Mouse (Mus musculus) adrenal gland, adult 18-20 months (tissue): ENCODE results near the gene Zfp362. TPM values are rescaled to one million over a fixed set of nuclear protein-coding genes. Genes with fewer than 3 reads are reported as not detected.

Source experiments
- DNase-seq, 2 experiments: peaks; one replicate each; pipeline ENCODE4 v3.0.0; 2021 to 2022; ENCODE audit warnings: low spot score in 2 of 2
- total RNA-seq, 2 experiments: library from RNA; stranded (reverse); gene quantifications; 1 replicate in 1 of 2; 2 replicates in 1 of 2; pipeline ENCODE4 v1.2.3; 2021

The Zfp362 gene
- total RNA-seq, 2 experiments from 2014 or later: 16.0 to 17.5 TPM

- no peak for DNase-seq
Measured at GRCm38 (mm10) chr4:128732794-128733193, 73.1 kb downstream of the Zfp362 start.

DNA sequence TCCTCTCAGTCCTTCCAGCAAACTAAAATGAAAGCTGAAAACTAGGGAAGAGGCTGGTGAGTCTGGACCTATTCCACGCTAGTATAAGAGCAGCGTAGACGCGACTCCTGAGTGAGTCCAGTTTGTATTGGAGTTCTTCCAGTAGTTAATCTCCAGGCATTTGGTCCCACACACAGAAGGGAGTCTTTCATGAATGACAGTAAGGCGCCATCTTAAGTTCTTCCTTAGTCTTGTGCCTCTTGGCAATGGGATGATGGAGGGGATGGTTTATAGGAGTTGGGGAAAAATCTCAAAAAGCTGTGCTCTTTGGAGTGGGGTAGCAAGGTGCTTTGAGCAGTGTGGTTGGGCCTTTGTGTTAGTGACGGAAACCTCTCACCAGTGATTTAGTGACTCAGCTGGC, 75.6 kb downstream of the Zfp362 start:
- no peak for DNase-seq

- DNase-seq: no peak
Measured at GRCm38 (mm10) chr4:128729709-128730037, 76.2 kb downstream of the Zfp362 start.

DNA sequence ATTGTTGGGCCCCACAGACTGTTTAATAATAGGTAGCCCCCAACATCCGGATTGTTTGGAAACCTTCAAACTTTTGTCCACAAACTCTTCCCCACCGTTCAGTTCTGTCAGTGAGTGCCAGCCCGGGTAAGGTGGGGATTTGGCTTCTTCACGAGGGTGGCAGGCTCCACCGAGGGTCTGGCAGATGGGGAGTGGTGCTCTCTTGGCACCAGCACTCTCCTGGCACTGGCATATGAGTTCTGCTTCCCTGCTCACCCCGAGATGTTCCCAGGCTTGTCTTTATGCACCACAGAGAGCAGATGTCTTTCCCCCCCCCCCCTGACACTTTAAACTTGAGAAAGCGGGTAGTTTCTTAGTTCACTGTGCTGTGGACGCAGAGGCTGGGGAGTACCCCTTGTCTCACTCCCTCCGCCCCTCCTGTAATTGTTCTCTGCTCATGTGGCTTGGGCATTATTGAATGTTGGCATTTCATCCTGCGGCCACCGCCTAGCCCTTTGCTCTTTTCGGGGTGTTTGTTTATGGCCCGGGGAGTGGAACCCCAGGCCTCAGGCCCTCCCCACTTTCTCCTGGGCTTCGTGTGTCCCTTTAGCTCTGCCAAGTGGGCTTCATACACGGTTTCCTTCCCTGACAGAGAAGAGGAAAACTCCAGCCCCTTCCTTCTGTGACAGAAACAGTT, 76.7 kb downstream of the Zfp362 start:
- no peak for DNase-seq

- DNase-seq: no peak
Measured at GRCm38 (mm10) chr4:128728431-128728851, 77.4 kb downstream of the Zfp362 start.

DNA sequence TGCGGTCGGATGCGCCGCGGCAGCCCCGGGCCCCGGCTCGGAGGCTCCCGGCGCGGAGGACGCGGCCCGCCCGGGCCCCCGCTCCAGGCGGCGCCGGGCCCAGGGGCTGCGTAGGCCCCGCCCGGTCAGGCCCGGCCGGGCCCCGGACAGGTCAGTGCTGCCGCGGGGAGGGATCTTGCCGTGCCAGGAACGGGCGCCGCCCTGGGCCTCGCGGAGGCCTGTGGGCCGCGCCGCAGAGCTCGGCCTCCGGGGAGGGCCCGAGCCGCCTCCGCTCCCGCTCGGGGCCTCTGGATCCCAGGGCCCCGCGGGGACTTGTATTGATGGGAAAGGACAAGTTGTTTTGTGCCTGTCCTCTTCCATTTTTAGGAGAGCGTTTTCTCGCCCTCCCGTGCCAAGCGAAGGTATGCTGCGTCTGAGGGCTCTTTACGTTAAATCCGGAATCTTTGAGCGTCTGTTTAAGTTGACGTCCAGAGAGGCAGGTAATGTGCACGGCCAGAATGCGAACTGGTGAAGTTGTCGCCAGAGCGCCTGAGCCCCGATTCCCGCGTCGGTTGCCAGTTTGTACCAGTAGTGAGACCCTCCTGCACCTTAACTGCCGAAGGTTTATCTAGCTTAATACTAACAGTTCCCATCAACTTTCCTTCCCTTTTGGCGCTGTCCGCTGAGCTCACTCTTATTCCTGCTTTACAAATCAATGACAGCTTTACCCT, 78.0 kb downstream of the Zfp362 start:
- DNase-seq: peak; percentile 60 to 67

- DNase-seq: peak; percentile 85 to 92
Measured at GRCm38 (mm10) chr4:128727019-128727720, 78.7 kb downstream of the Zfp362 start.

DNA sequence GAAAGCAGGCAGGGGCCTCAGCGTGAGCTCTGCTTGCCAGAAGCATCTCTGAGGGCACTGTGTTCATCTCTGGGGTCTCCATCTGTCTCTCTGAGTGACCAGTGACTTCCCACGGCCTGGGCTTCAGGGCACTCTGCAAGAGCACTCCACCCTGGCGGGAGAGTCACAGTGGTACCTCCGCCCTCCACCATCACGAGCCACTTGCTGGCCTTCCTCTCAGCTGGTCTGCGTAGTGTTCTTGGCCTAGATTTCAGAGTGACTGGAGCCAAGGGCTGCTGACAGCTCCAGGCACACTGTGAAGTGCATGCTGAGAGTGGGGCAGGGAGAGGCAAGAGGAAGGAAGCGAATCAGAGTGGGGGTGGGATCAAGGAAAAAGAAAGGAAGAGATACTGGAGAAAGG, 81.8 kb downstream of the Zfp362 start:
- no peak for DNase-seq

- DNase-seq: no peak
Measured at GRCm38 (mm10) chr4:128723431-128723830, 82.4 kb downstream of the Zfp362 start.

Other genes with a start within 250 kb of the Zfp362 start
- 1 to 10 TPM; 4.6 to 6.6 TPM for gene Zscan20, start 195.9 kb downstream of the Zfp362 start, total RNA-seq
- 1 to 10 TPM in 1 of 2 experiments, under 1 TPM in 1; 0.53 to 1.9 TPM for gene Tlr12, start 187.4 kb downstream of the Zfp362 start, total RNA-seq
- 10 to 100 TPM; 69.8 to 88.5 TPM for gene Phc2, start 151.3 kb downstream of the Zfp362 start, total RNA-seq
- under 1 TPM; 0.17 to 0.42 TPM for gene A3galt2, start 50.7 kb downstream of the Zfp362 start, total RNA-seq
- gene Trim62, start 77.5 kb upstream of the Zfp362 start, total RNA-seq: 1 to 10 TPM; 4.5 to 8.8 TPM
- gene Azin2, start 156.4 kb upstream of the Zfp362 start, total RNA-seq: 10 to 100 TPM; 62.3 to 69.7 TPM
- gene Ak2, start 185.9 kb upstream of the Zfp362 start, total RNA-seq: 100 to 1,000 TPM; 111 to 164 TPM